Mouse (Mus musculus): Measurements from ENCODE around the gene Tnr.

GRCm38 (mm10) chr1:159678221-159678935 is 154.8 kb downstream of the Tnr start:
- TF ChIP-seq POLR2A (IDR thresholded peaks at IDR 0.05; ENCODE audit: borderline replicate concordance, extremely low read depth, insufficient read depth, insufficient read length, poor library complexity, severe bottlenecking), result no peak
- TF ChIP-seq CTCF (IDR thresholded peaks at IDR 0.05; ENCODE audit: borderline replicate concordance, extremely low read depth, insufficient read depth, insufficient read length), result no peak
